Mouse (Mus musculus) heart, adult 8-10 months (tissue): Measurements from ENCODE around the gene Acr. TPM values are rescaled to one million over a fixed set of nuclear protein-coding genes. Genes with fewer than 3 reads are reported as not detected.

Experiments
- DNase-seq: peaks from one replicate; pipeline ENCODE4 v3.0.0; 2022; ENCODE audit warnings: low spot score
- total RNA-seq, 4 experiments: library from RNA; stranded (reverse); gene quantifications; 2 replicates each; pipeline ENCODE4 v1.2.4; 2022

Acr gene
- total RNA-seq, 4 experiments from 2014 or later = 0.19 to 0.41 (median 0.28) TPM; not detected in 1

- no peak for DNase-seq
Measured at GRCm38 (mm10) chr15:89547824-89548601, 20.1 kb upstream of the Acr start.

DNA sequence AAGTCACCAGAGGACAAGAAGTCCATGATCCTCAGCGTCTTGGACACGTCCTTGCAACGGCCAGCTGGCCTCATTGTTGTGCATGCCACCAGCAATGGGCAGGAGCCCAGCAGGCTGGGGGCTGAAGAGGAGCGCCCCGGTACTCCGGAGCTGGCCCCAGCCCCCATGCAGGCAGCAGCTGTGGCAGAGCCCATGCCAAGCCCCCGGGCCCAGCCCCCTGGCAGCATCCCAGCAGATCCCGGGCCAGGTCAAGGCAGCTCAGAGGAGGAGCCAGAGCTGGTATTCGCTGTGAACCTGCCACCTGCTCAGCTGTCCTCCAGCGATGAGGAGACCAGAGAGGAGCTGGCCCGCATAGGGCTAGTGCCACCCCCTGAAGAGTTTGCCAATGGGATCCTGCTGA is 19.3 kb upstream of the Acr start:
- DNase-seq = no peak

- DNase-seq = no peak
Measured at GRCm38 (mm10) chr15:89550506-89550905, 17.6 kb upstream of the Acr start.

GRCm38 (mm10) chr15:89551733-89552132 is 16.4 kb upstream of the Acr start:
- no peak for DNase-seq

- no peak for DNase-seq
Measured at GRCm38 (mm10) chr15:89555591-89555990, 12.5 kb upstream of the Acr start.

- no peak for DNase-seq
Measured at GRCm38 (mm10) chr15:89556401-89557178, 11.5 kb upstream of the Acr start.

GRCm38 (mm10) chr15:89557179-89557995 is 10.7 kb upstream of the Acr start:
- DNase-seq = no peak

DNA sequence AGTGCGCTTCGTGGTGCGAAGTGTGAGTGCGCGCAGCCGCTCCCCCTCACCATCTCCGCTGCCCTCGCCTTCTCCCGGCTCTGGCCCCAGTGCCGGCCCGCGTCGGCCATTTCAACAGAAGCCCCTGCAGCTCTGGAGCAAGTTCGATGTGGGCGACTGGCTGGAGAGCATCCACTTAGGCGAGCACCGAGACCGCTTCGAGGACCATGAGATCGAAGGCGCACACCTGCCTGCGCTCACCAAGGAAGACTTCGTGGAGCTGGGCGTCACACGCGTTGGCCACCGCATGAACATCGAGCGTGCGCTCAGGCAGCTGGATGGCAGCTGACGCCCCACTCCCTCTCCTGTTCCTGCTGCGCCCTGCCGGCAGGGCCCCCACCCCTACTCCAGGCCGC is 10.1 kb upstream of the Acr start:
- DNase-seq = no peak

DNA sequence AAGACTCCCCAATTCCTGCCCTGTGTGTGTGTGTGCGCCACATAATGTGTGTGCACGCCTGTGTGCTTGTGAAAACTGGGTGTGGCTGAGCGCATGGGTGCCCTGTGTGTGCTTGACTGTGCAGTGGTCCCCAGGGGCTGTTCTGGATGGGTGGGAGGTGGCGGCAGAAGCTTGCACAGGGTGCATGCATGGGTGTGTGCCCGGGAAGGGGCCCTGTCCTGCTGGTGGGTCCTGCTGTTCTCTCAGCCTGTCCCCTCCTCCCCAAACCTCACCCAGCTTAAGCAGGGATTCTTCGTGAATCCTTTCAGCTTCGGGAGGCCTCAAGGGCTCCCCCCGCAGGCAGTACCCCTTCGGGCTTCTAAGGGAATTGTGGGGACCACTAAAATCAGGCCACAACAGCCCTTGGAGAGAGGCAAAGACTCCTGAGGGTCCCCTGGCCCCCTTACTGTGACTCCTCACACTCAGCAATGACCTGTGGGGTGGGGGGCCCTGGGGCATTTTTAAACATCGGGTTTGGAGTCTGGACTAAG is 8.9 kb upstream of the Acr start:
- DNase-seq = no peak

DNA sequence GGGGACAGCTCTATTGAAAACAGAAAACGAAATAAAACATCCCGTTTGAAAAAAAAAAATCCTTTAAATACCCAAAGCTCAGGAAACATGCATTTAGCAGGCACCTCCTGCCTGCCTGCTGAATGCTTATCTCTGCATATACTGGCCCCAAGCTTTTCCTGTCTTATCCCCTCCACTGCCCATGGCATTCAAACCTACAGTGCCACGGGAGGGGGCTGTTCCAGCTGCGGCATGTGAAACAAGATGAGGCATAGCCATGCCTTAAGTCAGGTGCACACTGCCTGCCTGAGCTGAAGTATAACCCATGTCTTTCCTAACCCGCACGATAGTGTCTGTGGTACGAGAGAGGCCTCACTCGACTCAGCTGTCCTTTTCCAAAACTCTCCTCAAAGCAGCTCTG is 4.0 kb downstream of the Acr start:
- DNase-seq = no peak

DNA sequence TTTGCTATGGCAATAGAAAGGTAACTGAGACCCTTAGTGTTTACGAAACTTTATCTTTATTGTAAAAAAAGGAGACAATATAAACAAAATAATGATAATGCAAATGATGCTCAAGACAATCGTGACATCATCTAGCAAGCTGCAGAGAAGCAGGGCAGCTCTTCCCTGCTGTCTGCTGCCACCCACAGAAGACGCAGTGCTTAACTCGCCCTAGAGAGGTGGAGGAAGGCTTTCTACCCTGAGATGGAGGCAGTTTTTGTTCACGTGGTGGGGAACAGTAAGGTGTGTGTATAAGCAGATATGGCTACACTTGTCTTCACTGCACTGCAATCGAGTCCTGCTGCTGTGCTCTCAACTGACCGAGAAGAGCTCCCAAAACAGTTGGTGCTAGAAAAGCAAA is 14.4 kb downstream of the Acr start:
- DNase-seq = no peak

DNA sequence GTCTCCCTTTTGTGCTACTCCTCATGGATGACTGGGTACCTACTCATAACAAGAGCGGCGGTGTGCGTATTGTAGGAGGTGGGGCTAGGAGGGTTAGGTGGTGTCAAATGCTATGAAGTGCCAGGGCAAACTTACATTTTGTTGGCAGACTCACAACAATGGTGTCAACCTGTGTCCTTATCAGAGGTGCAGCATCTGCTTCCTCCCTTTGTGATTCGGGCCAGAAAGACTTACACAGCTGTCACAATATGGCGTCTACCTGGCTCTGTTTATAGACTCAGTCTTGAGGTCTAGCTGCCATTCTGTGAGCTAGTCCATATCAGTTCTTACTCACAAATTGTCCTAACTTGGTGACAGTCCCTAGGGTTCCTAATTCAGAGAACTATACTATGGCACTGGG is 17.0 kb downstream of the Acr start:
- peak; percentile 69 for DNase-seq

GRCm38 (mm10) chr15:89585631-89586030 is 17.5 kb downstream of the Acr start:
- DNase-seq = no peak

- DNase-seq = no peak
Measured at GRCm38 (mm10) chr15:89589146-89589545, 21.0 kb downstream of the Acr start.

- no peak for DNase-seq
Measured at GRCm38 (mm10) chr15:89591317-89591716, 23.2 kb downstream of the Acr start.

- peak; percentile 86 for DNase-seq
Measured at GRCm38 (mm10) chr15:89591723-89592455, 23.8 kb downstream of the Acr start, which contains the start of gene Rabl2. Gene Rabl2, minus strand, starts transcription at chr15:89591923.

DNA sequence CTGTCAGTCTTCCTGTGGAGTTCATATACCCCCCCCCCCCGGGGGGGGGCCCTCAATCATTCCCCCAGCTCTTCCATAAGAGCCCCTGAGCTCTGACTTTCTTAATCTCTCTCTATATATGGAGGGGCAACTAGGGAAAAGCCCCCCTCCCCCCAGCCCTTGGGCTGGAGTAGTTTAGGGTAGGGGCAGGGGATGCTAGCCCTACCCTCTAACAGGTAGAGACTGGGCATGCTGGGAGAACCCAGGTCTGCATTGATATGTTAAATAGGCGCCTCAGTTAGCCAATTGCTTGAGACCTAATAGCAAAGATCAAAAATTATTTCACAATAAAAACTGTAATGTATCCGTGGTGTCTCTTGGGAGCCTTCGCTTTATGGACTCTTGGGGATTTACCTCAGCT is 24.4 kb downstream of the Acr start:
- no peak for DNase-seq

GRCm38 (mm10) chr15:89605822-89606570 is 37.9 kb downstream of the Acr start:
- DNase-seq = no peak

DNA sequence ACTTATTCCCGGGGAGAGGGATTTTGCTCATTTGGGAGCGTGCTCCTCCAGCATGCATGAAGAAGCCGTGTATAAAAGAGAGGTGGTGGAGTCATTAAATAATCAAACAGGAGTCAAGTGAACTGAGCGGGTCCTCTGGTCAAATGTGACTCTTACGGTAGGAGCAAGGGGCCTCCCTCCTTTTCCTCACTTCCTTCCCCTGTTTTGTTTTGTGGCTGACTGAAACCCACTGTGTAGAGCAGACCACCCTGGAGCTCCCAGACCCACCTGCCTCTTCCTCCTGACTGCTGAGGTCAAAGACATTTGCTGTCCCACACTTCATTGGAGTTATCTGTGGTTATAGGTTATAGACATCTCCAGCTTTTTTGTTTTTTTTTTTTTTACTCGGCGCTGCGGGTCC is 39.4 kb downstream of the Acr start:
- DNase-seq = no peak

- no peak for DNase-seq
Measured at GRCm38 (mm10) chr15:89607888-89608287, 39.8 kb downstream of the Acr start.
